In the genomic region with DNA sequence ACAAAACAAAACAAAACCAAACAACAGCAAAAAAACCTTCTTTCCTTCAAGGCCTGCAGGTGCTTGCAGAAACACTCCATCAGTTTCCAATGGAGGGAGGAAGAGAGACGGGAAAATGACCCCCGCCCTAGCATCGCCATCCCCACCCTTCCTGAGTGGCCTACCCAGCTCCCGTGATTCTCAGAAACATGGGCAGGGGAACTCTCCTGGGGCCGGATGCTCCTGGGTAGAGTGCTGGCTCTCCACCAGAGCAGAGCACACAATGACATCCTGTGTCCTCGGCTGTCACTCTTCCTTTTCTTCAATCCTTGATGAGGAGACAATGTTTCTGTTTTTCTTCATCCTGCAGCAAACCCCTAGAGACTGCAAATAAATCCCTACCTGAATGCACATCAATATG, we compare ENCODE assay signal across 12 mouse cellular contexts. TPM values are rescaled to one million over a fixed set of nuclear protein-coding genes. Genes with fewer than 3 reads are reported as not detected.
DNase-seq lines count a peak whose midpoint lies in the region; ATAC-seq and TF ChIP-seq lines count a peak whose summit lies in the region.
"Had no signal": no experiment of that assay in that cellular context is flagged by ENCODE, and none has a peak within 500 bp of the region (broad histone marks: within the 10 kb centered on the region; RNA-seq: fewer than 3 reads in every experiment).

No protein-coding gene starts in this region.

- H3K27ac ChIP-seq in hindbrain, postnatal 0 days, result no peak overlapping the region
- no peak overlapping the region for H3K27ac ChIP-seq in hindbrain, embryonic 13.5 days
- H3K27ac ChIP-seq in intestine, embryonic 16.5 days (ENCODE audit: low read length), result no peak overlapping the region
- H3K27ac ChIP-seq: heart, embryonic 10.5 days; limb, embryonic 15.5 days had no signal

- no peak overlapping the region for H3K4me2 ChIP-seq in hindbrain, postnatal 0 days (ENCODE audit: low read depth, low read length)
- no peak overlapping the region for H3K4me2 ChIP-seq in hindbrain, embryonic 13.5 days
- no peak overlapping the region for H3K4me2 ChIP-seq in intestine, embryonic 16.5 days (ENCODE audit: low read depth, low read length)
- H3K4me2 ChIP-seq: limb, embryonic 15.5 days had no signal

- 39% methylated on average over 6 of the region's 6 CpGs for WGBS in hindbrain, postnatal 0 days
- 55% methylated on average over 6 of the region's 6 CpGs for WGBS in hindbrain, embryonic 13.5 days
- 71% methylated on average over 6 of the region's 6 CpGs for WGBS in intestine, embryonic 16.5 days

- H3K9me3 ChIP-seq in hindbrain, postnatal 0 days (ENCODE audit: low read length), result no peaks in the 10 kb centered on the region
- no peaks in the 10 kb centered on the region for H3K9me3 ChIP-seq in hindbrain, embryonic 13.5 days
- no peaks in the 10 kb centered on the region for H3K9me3 ChIP-seq in intestine, embryonic 16.5 days (ENCODE audit: control insufficient read depth, low read length)
- H3K9me3 ChIP-seq: heart, embryonic 10.5 days; limb, embryonic 15.5 days had no signal

- no peak overlapping the region for H3K4me3 ChIP-seq in hindbrain, postnatal 0 days (ENCODE audit: low read length)
- no peak overlapping the region for H3K4me3 ChIP-seq in hindbrain, embryonic 13.5 days
- no peak overlapping the region for H3K4me3 ChIP-seq in intestine, embryonic 16.5 days (ENCODE audit: low read length)
- H3K4me3 ChIP-seq: heart, embryonic 10.5 days; limb, embryonic 15.5 days had no signal

- H3K9ac ChIP-seq in hindbrain, postnatal 0 days (replicated peaks; ENCODE audit: low read length), result no peak overlapping the region
- H3K9ac ChIP-seq in hindbrain, embryonic 13.5 days, result no peak overlapping the region
- no peak overlapping the region for H3K9ac ChIP-seq in intestine, embryonic 16.5 days (ENCODE audit: low read depth, low read length)
- H3K9ac ChIP-seq: limb, embryonic 15.5 days had no signal

- peak; percentile 43 for DNase-seq in hindbrain, postnatal 0 days (ENCODE audit: low spot score)
- peak; percentile 42 for DNase-seq in thymus, postnatal 0 days (ENCODE audit: low spot score)
- DNase-seq in thymus, postnatal 10 days (ENCODE audit: low spot score in 2 of 2), result no peak
- DNase-seq in kidney, postnatal 36 days, result peak; percentile 52 to 62
- peak; percentile 51 for DNase-seq in thymus, postnatal 4 days
- DNase-seq in adrenal gland, adult 2 months, result no peak

- no peaks in the 10 kb centered on the region for H3K27me3 ChIP-seq in hindbrain, postnatal 0 days (ENCODE audit: insufficient read depth, low read length)
- no peaks in the 10 kb centered on the region for H3K27me3 ChIP-seq in hindbrain, embryonic 13.5 days
- H3K27me3 ChIP-seq in intestine, embryonic 16.5 days (replicated peaks; ENCODE audit: control insufficient read depth, insufficient read depth, low read length), result no peaks in the 10 kb centered on the region
- H3K27me3 ChIP-seq: CH12.LX; limb, embryonic 15.5 days had no signal

- H3K36me3 ChIP-seq in hindbrain, postnatal 0 days (ENCODE audit: insufficient read depth, low read length), result no peaks in the 10 kb centered on the region
- H3K36me3 ChIP-seq in hindbrain, embryonic 13.5 days, result no peaks in the 10 kb centered on the region; the same call in 1 of the 2 replicates
- no peaks in the 10 kb centered on the region for H3K36me3 ChIP-seq in intestine, embryonic 16.5 days (ENCODE audit: control insufficient read depth, insufficient read depth, low read length)
- H3K36me3 ChIP-seq: heart, embryonic 10.5 days; limb, embryonic 15.5 days had no signal

- TF ChIP-seq CTCF in hindbrain, postnatal 0 days (IDR thresholded peaks at IDR 0.05; ENCODE audit: low read depth), result no peak

- H3K4me1 ChIP-seq in hindbrain, postnatal 0 days (ENCODE audit: insufficient read depth, low read length), result peaks cover 6% of the 10 kb centered on the region
- peaks cover 30% of the 10 kb centered on the region for H3K4me1 ChIP-seq in hindbrain, embryonic 13.5 days (replicated peaks)
- peaks cover 12% of the 10 kb centered on the region for H3K4me1 ChIP-seq in intestine, embryonic 16.5 days (ENCODE audit: control insufficient read depth, insufficient read depth, low read length)

- ATAC-seq in hindbrain, postnatal 0 days, result no peak
- ATAC-seq in hindbrain, embryonic 13.5 days (ENCODE audit: low FRiP score), result no peak
- no peak for ATAC-seq in intestine, embryonic 16.5 days
- ATAC-seq: hindbrain, embryonic 16.5 days had no signal

RNA-seq across cellular contexts. Expression of a gene that starts 6.4 kb away (rescaled TPM):
- 41.0 and 42.2 TPM in 2 replicates for total RNA-seq in hindbrain, postnatal 0 days (2014; rRNA removed)
- polyA plus RNA-seq in hindbrain, postnatal 0 days (2015; fragmentation: Nextera tagmentation; extraction: Ambion mirVana), result 43.6 and 44.8 TPM in 2 replicates
- 33.9 and 35.2 TPM in 2 replicates for polyA plus RNA-seq in hindbrain, embryonic 13.5 days (2015; fragmentation: Nextera tagmentation; extraction: Ambion mirVana)
- polyA plus RNA-seq in thymus, postnatal 0 days (2015; fragmentation: Nextera tagmentation; extraction: Ambion mirVana), result 13.5 and 15.1 TPM in 2 replicates
- 9.1 and 10.6 TPM in 2 replicates for polyA plus RNA-seq in intestine, embryonic 16.5 days (2015; fragmentation: Nextera tagmentation; extraction: Ambion mirVana)
- total RNA-seq in adrenal gland, adult 2 months (2021), result 10 to 100 TPM; 11.1 to 17.5 TPM
- 1.8 and 2.8 TPM in 2 replicates for polyA plus RNA-seq in adrenal gland, adult 2 months (2012; rRNA removed)

RNA-seq across cellular contexts. Expression of a gene that starts 15.1 kb away (rescaled TPM):
- 26.9 and 27.2 TPM in 2 replicates for total RNA-seq in hindbrain, postnatal 0 days (2014; rRNA removed)
- polyA plus RNA-seq in hindbrain, postnatal 0 days (2015; fragmentation: Nextera tagmentation; extraction: Ambion mirVana), result 149 and 153 TPM in 2 replicates
- polyA plus RNA-seq in hindbrain, embryonic 13.5 days (2015; fragmentation: Nextera tagmentation; extraction: Ambion mirVana), result 158 and 163 TPM in 2 replicates
- polyA plus RNA-seq in thymus, postnatal 0 days (2015; fragmentation: Nextera tagmentation; extraction: Ambion mirVana), result 184 and 190 TPM in 2 replicates
- 144 and 154 TPM in 2 replicates for polyA plus RNA-seq in intestine, embryonic 16.5 days (2015; fragmentation: Nextera tagmentation; extraction: Ambion mirVana)
- 100 to 1,000 TPM in 1 of 2 experiments, 10 to 100 TPM in 1; 90.8 to 102 TPM for total RNA-seq in adrenal gland, adult 2 months (2021)
- polyA plus RNA-seq in adrenal gland, adult 2 months (2012; rRNA removed), result 3.0 and 4.2 TPM in 2 replicates

Comparison
In these comparisons a context has a peak if more than half of its experiments do, and no peak if none do; other contexts are left out.
1. DNase-seq: peak in hindbrain, postnatal 0 days (single experiment), thymus, postnatal 0 days (single experiment), kidney, postnatal 36 days (2 of 2) and thymus, postnatal 4 days (single experiment); none in thymus, postnatal 10 days (0 of 2) and adrenal gland, adult 2 months (single experiment).
2. RNA of a gene that starts 15.1 kb away (polyA plus RNA-seq): 184 to 190 TPM in thymus, postnatal 0 days, 158 to 163 TPM in hindbrain, embryonic 13.5 days, 144 to 154 TPM in intestine, embryonic 16.5 days and 149 to 153 TPM in hindbrain, postnatal 0 days; 3.0 to 4.2 TPM in adrenal gland, adult 2 months; every median in the first group is over 10 times any median in the second.